Mouse (Mus musculus) kidney, postnatal 4 days (tissue): ENCODE measurements around the gene Prkch.

ENCODE experiments used
- DNase-seq, 2 experiments: peaks; one replicate each; pipeline ENCODE4 v3.0.0; 2021; ENCODE audit warnings: mixed read lengths in 2 of 2

Gene Prkch

DNA sequence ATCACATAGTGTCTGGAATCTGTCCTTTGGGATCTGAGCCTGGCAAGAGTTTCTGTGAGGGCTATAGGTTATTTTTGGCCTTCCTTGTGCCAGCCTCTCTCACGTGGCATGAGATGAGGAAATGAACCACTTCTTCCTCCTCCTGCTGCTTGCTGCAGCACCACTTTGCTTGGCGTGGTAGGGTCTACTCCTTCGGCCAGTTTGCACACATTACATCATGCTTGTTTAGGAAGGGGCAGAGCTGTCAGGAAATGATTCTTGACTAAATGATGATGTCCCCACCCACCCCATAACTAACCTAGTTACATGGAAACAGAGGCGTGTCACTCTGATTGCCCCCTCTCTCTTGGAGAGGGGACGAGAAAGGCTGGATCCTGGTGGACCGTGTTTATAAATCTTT lies 28.6 kb downstream of the Prkch start:
- DNase-seq: no peak

DNA sequence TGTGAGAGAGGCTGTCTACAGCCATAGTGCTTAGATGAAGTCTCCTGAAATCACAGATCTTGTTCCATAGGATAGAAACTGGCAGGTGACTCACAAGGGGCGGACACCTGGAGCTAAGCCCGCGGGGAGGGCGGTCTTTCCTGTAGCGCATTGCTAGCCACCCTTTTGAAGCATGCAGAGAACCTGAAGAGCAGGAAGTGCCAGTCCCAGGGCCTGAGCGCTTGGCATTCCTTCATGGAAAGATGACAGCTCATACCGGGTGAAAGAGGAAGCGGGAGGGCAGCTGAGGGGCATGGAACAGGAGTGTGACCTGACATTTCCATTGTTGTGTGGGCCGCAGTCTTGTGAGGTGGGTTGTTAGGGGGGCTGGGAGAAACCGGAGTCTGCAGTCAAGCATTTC lies 33.1 kb downstream of the Prkch start:
- DNase-seq: peak; percentile 66 to 71

DNA sequence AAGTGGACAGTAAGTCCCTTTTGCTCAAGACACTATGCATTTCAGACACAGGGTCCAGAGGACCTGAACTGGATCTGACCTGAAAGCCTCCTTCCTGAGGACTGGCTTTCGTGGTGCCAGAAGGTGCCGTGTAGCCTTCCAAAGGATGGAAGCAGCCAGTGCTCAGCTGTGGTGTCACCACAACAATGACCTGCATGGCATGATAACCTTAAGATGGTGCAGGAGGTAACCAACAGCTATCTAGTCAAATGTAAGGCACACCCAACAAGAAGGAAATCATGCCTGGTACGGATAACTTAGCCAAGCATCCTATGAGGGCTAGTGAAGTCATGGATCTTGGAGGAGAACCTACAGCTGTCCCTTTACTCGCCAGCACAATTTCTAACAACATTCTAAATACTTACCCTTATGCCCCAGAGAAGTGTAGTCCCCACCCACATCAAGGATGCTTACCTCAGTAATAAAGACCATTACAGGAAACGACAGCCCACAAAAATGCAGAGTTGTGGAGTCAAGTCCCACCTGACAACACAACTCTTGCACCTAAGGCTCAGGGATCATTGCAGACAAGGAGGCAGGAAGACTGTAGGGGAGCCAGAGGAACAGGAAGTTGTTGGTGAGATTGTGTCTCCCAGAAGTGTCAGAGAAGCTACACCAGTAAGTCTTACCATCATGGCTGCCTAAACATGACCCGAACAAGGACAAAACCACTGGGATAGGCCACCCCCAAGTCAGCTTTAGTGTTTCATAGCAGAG lies 40.9 kb downstream of the Prkch start:
- no peak for DNase-seq

DNA sequence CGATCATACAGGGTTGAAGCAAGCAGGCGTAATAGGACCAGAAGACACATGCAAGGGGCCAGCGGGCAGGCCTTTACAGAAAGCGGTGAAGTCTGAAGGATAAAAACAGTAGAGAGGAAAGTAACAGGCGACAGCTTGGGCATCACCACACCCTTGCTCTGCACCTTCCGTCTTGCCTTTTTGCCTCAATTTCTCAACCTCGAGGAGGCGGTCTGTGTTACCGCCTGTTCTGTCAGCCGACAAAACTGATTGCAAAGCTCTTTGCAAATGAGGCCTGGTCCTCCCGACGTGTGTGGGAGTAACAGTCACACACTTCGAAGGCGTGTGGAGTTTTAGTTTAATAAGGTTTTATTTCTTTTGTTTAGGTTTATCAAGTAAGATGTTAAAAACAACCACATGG lies 43.3 kb downstream of the Prkch start:
- DNase-seq: no peak

DNA sequence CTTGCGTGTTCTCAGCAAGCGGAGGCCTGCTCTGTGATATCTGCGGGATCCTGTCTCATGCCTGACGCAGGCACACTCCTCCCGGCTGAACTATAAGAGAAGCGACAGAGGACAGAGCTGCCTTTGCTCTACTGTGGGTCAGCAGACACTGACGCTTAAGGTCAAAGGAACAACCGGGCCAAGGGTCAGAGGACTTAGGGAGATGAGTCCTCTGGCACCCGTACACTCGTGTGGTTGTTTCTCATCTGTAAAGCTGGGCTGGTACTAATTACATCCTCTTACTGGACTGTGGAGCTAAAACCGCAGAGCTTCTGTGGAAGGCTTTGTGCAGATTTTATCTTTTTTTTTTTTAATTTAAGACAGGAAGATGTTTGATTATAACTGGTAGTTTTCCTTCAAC lies 46.0 kb downstream of the Prkch start:
- DNase-seq: no peak

DNA sequence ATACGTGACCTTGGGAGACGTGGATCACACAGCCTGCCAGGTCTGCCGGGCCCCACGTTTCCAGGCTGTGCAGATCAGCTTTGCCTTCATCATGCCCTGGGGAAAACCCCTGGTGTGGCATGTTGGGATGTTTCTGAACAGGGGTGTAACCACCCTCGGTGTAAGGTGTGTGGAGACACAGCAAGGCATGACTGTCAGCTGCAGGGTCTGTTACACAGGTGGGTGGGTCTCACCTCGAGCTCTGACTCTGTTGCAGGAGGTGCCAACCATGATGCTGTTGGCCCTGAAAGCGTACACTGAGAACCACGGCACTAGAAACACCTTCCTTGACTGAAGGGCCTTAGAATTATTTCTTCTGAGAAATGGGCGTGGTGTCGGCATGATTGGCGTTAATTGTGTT lies 46.6 kb downstream of the Prkch start:
- DNase-seq: no peak

DNA sequence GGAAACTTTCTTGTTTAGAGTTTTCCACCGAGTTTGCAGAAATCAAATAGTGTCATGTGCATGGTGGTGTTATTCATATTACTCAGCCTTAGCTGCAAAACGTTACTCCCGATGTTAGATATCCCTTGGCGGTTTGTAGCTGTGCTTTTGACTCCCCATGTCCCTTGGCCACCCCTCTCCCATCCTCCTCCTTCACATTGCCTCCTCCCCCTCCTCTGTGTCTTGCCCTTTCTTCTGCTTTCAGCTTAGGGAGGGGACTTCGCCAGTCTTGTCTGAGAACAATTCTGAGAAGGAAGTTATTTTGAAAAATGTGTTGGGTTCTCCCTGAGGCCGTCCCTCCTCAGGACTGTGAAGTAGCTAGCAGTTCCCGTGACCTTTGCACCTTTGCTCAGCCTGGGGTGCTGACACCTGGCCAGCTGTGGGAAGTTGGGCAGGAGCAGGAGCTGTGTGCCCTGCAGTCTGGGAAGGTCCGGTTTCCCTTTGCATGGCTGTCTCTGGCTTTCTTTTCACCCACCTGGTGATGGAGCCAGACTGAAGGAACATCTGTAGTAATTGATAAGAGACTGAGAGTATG lies 48.2 kb downstream of the Prkch start:
- DNase-seq: peak; percentile 43 to 60

DNA sequence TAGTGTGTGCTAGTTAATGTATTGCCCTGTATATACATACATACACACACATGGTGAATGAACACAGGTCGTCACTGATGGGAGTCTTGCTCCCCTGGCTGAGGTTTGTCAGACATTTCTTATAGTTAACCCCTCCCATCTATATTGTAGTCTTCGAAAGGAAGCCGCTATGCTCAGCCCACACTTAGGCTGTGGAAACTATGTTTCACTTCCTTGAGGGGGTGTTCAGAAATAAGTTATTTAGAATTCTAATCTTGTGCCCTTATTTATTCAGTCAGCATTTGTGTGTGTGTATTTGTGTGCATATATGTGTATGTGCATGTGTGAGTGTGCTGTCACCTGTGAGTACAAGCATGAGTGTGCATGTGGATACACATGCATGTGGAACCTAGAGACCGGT lies 49.1 kb downstream of the Prkch start:
- no peak for DNase-seq

DNA sequence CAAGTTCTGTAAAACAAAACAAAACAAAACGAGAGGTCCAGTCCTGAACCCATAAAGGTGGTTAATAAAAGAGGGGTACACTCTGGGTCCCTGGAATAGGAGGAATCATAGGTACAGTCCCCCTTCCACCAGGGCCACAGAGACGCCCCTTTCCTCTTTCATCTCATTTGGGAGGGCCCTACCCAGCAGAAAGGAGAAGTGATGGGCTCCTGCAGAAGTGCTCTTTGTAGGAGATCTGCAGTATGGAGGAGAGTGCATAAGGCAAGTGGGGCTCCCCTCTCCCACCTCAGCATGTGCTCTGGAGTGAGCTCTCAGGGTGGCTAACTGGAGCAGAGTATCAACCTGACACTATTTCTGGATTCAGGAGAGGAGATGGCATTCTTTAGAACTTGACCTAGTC lies 55.0 kb downstream of the Prkch start:
- DNase-seq: no peak

DNA sequence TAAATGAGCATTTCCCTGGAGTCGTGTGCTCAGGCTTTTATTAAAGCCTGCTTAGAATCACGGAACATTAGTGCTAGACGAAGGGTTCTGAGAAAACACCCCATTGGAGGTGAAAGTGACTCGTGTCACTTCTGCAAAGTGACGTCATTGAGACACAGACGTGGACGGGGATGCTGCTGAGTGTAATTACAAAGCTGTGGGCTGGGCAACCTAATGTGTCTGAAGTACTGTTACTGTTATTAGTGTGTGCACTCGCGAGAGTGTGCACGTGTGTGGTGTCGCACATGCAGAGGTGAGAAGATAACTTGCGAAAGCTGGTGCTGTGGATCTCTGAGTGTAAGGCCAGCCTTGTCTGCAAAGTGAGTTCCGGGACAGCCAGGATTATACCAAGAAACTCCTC lies 56.6 kb downstream of the Prkch start:
- no peak for DNase-seq

DNA sequence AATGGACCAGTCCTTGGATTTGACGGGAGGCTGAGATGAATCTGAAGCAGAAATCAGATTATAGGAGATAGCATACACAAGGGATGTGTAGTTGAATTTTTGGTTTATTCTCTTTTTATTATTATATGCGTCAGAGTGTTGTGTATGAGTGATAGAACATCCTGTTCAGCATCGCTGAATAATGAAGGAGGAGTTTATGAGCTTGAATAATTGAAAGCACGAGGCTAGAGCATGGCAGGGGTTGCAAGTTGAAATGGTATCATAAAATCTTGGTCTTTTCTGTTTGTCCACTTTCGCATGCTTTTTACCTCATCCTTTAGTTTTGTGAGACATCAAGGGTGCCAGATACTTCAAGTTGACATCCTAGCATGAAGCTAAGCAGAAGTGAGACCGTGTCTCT lies 60.6 kb downstream of the Prkch start:
- DNase-seq: no peak

DNA sequence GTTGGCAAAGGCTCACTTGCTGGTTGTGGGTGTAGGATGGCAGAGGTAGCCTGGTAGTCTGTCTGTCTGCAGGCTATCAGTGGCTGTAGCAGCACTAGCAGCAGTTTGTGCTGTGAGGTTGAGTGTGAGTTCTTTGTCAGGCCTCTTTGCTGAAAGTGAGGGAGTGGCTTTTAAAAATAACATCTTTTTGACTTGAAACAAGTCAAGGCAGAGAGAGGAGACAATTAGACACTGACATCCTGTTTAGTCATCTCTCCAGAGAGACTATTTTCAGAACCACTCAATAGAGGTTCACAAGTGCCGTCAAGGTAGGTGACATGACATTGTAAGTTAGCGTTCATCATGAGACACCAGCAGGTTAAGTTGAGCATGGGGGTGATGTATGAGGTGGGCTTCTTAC lies 63.1 kb downstream of the Prkch start:
- no peak for DNase-seq

DNA sequence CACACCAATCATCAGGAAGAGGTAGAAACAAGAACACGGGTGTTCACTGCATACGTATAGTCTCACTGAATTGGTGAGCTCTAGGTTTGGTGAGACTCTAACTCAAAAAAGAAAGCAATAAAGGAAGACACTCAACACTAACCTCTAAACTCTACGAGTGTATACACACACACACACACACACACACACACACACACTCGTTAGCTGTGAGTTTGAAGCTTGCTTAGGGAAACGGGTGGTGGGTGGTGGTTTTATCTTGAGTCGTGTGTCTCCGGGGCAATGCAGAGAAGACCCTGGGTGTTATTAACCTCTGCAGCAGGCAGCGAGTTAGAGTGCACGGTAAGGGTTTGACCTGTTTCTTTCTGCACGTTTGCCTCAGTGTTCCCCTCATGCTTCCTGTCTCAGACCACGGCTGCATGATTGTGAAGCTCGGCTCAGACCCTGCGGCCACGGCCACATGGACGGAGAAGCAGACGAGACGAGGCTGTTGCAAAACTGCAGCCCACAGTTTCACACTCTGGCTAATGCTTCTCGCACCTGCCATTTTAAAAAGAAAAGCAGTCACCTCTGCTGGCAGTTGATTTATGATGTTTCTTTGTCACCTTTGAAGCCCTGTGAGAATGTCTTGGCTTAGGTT lies 72.1 kb downstream of the Prkch start:
- DNase-seq: no peak

DNA sequence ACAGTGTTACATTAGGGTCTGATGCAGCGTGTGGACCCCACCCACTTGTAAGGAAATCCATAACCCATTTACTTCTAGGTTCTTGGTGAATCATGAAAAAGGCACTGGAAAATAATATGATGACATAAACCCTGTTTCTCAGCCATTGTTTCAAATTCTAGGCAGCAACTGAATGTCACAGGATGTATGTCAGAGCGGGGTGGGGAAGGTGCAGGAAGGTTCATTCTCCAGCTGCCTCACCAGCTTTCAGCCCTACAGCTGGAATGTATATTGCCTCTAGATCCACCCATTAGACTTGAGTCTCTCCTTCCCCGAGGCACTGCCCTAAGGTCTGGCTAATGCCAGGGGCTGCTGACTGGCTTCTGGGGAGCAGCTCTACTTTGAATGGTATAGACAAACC lies 78.8 kb downstream of the Prkch start:
- no peak for DNase-seq

DNA sequence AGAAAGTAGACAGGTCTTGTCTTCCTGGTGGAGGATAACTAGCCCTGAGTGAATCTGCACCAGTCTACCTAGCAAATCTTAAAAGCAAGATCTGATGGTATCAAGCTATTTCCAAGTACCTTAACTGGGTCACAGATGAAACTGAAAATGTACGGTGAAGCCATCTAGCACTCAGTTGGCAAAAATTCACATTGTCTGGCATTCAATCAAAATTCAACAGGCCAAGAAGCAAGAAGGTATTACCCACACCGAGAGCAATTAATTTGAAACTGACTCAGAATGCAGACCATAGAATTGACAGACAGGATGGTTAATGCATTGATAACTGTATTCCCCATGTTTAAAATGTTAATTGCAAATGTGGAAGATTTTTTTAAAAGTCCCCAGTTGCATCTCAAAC lies 82.1 kb downstream of the Prkch start:
- DNase-seq: no peak

DNA sequence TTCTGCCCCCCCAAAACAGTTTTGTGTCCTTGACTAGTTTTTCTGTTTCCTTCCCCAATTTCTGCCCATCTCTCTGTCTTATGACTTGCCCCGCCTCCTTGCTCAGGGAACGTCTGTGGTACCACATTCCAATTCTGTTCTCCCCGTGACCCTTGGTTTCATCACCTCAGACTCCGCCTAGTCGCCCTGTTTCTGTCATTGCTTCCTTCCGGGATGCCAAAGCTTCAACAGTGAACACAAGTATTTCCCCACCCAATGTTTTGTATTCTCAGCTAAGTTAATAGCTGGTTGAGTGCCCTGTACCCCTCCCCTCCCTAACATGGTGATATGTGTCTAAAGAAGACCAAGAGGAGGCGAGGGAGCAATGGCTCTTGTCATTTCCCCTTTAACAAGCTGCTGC lies 83.0 kb downstream of the Prkch start:
- no peak for DNase-seq

DNA sequence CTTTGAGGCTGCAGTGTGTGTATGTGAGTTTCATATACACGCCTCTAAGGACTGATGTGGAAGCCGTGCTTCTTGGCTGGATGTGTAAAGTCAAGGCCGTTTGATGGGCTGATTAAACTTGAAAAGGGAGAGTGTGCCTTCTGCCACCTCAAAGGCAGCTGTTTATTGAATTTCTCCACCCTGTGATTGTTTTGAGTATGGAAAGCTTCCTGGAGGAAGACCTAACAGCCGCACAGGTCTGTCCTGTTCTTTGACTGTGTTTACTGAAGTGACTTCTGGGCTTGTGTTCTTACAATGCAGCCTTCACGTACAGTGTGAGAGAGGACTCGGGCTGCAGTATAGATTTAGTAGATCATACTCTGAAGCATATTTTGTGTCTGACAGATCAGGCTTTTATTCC lies 86.1 kb downstream of the Prkch start:
- no peak for DNase-seq

DNA sequence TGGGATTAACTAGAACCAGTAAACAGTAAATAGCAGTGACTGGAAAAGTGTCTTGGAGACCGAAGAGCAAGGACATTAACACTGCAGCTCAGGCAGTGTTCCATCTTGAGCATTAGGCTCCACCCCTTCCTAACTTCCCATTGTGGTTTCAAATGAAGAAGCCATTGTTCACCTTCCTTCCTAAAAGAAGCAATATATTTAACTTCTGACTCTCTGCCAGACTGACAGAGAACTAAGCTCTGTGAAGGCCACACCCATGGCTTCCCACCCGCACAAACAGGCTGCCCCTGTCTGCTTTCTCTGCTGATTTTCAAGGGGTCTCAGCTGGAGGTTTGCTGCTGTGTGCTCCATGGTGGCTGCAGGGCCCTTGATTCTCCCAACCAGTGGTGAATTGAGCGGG lies 86.9 kb downstream of the Prkch start:
- no peak for DNase-seq

DNA sequence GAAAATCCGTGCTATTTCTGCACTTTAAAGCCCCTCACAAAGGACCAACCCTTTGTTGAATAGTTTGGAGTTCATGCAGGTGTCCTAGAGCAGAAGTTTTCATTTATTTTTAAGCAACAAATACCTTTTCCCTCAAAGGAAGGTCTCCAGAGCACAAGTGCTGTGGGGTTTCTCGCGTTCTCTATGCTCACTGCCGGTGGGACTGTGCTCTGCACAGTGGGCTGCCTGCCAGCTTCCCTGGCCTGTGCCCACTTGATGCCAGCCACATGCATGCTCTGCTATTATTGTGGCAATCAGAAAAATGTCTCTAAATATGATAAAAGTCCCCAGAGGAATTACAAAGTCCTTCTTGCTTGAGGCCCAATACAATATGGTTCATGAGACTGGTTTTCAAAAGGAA lies 87.4 kb downstream of the Prkch start:
- DNase-seq: no peak

DNA sequence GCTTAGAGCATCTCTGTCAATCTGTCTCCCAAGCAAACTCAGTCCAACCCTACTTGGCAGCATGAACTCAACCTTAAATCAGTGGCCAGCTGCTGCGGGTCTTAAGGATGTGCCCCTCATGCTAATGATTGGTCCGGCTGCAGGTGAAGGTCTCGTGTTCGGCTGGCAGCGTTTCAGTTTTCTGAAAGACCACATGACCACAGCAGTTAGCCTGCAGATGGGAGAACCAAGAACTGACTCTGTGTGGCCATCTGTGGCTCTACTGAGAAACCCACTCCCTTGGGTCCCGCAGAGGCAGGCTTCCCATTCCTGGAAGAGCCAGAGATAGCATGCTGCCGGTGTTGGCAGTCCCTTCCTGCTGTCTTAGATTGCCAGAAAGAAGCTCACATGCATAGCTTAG lies 89.2 kb downstream of the Prkch start:
- no peak for DNase-seq

DNA sequence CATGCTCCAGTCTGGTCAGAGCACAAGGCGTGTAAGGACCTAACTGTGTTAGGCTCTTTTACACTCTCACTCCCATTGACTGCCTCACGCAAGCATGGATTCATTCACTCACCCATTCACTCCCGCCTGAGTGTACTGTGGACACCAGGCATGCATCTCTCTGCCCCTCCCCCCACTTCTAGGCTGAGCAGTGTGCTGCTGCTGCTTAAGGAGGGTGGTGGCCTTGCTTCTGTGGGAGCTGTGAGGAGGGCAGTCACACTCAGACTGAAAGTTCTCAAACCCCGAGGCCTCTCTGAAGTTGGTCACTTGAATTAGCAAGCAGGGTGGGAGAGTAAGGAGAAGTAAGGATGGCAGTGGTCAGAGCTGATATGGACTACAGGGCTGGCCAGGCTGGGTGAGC lies 90.6 kb downstream of the Prkch start:
- no peak for DNase-seq

DNA sequence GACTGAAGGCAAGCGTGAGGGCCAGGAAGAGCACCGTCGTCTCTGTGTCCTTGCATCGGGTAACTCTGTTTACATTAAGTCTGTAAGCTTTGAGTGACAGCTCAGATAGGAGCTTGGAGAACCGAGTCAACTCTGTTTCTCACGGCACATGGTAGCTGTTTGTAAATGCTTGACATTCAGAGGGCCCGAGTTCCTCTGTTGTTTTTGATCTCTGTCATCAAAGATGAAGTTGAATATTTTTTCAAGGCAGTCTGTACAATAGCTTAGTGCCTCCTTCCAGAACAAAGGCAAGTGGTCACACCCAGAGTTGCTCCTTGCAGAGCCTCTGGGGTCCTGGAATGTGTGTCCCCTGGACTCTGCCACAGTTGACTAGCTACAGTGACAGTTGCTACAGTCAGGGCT lies 94.8 kb downstream of the Prkch start:
- DNase-seq: no peak

DNA sequence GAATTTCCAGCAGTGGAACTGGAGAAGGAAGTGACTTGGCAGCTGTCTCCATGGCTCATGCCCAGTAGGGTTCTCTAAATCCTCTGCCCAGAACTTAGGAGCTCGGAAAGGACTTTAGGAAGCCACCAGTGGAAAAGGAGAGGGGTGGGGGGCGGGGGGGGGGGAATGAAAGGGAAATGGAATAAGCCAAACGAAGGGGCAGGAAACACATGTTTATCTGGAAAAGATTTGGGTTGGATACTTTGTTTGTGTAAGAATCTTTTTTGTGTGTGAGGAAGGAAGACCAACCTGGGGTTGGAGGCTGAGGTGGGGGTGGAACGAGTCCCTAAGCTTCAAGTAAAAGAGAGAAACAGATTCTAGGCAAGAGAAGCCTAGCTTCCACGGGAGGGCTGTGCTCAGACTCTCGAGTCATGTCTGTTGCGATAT lies 98.3 kb downstream of the Prkch start:
- no peak for DNase-seq

DNA sequence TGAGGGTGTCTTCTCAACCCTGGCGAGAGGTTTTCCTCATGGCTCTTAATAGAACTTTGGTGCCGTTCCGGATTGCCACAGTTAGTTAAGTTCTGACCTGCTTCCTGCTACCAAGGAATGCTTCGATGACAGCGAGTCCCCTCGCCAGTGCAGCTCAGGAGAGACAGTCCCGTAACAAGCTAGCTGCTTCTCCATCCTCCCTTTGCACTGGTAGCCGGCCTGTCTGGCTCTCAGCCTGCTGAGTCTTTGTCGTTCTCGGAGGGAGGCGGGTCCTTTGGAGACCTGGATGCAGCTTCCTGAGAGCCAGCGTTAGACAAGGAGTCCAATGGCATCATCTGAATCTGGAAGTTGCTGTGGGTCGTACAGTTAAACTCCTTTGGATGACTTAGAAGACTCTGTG lies 101.3 kb downstream of the Prkch start:
- no peak for DNase-seq

DNA sequence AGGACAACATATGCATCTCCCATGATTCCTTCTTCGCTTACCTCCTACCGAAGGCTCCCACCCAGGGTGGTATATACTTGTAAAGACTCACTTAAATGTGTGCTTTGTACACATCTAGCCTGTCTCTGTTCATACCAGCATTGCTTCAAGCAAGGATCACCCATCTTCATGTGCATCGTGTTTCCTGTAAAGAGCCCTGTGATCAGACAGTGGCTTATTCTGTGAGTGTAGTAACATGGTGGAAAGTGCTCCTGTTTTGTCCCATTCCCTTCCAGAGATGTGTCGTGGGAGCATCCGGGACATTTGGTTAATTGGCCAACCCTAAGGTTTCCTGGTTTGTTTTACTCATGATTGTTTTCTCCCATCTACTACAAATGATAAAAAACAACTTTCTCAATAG lies 101.9 kb downstream of the Prkch start:
- DNase-seq: no peak
